19 mouse cellular contexts compared by ENCODE assay signal in the genomic region with DNA sequence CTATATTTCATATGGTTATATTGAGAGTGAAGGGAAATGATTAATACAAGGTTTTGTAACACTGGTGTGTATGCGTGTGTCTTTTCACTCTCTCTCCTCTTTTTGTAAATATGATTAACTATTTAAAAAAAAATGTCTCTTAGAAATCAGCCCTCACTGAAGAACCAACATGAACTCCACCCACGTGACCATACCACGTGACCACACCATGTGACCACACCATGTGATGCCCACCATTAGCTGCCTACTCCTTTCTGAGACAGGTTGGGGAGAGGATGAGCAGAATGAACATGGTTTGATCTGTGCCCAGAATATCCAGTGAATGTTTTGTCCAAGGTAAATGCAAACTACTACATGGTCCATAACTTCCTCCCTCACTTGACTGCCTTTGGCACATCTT.
DNase-seq lines count a peak whose midpoint lies in the region; TF ChIP-seq lines count a peak whose summit lies in the region.
"Had no signal": no experiment of that assay in that cellular context is flagged by ENCODE, and none has a peak within 500 bp of the region (broad histone marks: within the 10 kb centered on the region; RNA-seq: fewer than 3 reads in every experiment).

No protein-coding gene starts in this region.

- intact Hi-C loops in gastrocnemius, postnatal 14 days (cut with DNase I; ENCODE audit: low total_unique reads): no loop called here

- no peak for TF ChIP-seq POLR2A in MEL (IDR thresholded peaks at IDR 0.05; ENCODE audit: control insufficient read depth in 1 of 2, insufficient read depth in 1 of 2, low read depth in 1 of 2, low read length in 2 of 2, poor library complexity in 1 of 2)

- H3K4me3 ChIP-seq in MEL (ENCODE audit: control insufficient read depth in 1 of 2, insufficient read depth in 1 of 2, low read depth in 2 of 2, low read length in 2 of 2): no peak overlapping the region
- H3K4me3 ChIP-seq: embryonic facial prominence, embryonic 12.5 days; forebrain, embryonic 12.5 days; heart, embryonic 13.5 days; hindbrain, embryonic 15.5 days had no signal

- no peaks in the 10 kb centered on the region for H3K4me1 ChIP-seq in MEL (ENCODE audit: control insufficient read depth in 1 of 2, insufficient read depth in 2 of 2, low read length in 2 of 2)
- H3K4me1 ChIP-seq: hindbrain, embryonic 15.5 days had no signal

- peaks cover 0 to 1% of the 10 kb centered on the region in 2 experiments; a peak in 1 of 4 replicates for H3K27me3 ChIP-seq in MEL (ENCODE audit: control insufficient read depth in 1 of 2, insufficient read depth in 2 of 2, low read length in 2 of 2)
- H3K27me3 ChIP-seq: embryonic facial prominence, embryonic 12.5 days; forebrain, embryonic 12.5 days; heart, embryonic 13.5 days; hindbrain, embryonic 15.5 days had no signal

- no peak for TF ChIP-seq RAD21 in MEL (IDR thresholded peaks at IDR 0.05; ENCODE audit: low read depth, low read length)

- DNase-seq in B cell, adult 2 months: peak; percentile 20 to 37
- no peak for DNase-seq in MEL (ENCODE audit: low read depth, low spot score)
- DNase-seq in naive thymus-derived CD4-positive, alpha-beta T cell, adult 2 months (ENCODE audit: low read depth): peak; percentile 13
- DNase-seq in embryo, embryonic 9.5 days (ENCODE audit: extremely low spot score): no peak
- DNase-seq in layer of hippocampus, adult 9-11 months: no peak
- no peak for DNase-seq in gastrocnemius, postnatal 14 days
- DNase-seq: adrenal gland, adult 2 months; adrenal gland, postnatal 25 days; cerebellum, adult 2 months; cerebellum, postnatal 14 days; embryo, embryonic 11 days; gastrocnemius, postnatal 25 days; heart, postnatal 36 days; kidney, adult 11 months had no signal

- no peaks in the 10 kb centered on the region for H3K36me3 ChIP-seq in MEL (ENCODE audit: control insufficient read depth in 1 of 2, insufficient read depth in 2 of 2, low read length in 2 of 2)
- H3K36me3 ChIP-seq: embryonic facial prominence, embryonic 12.5 days; forebrain, embryonic 12.5 days; G1E; hindbrain, embryonic 15.5 days had no signal

- H3K9me3 ChIP-seq in MEL (replicated peaks; ENCODE audit: insufficient read depth, low read length): no peaks in the 10 kb centered on the region
- H3K9me3 ChIP-seq: embryonic facial prominence, embryonic 12.5 days; forebrain, embryonic 12.5 days; G1E; heart, embryonic 13.5 days; hindbrain, embryonic 15.5 days had no signal

- TF ChIP-seq EP300 in MEL (IDR thresholded peaks at IDR 0.05; ENCODE audit: low read depth in 1 of 2, low read length in 2 of 2): no peak

- no peak overlapping the region for H3K27ac ChIP-seq in MEL (ENCODE audit: control insufficient read depth, low read depth, low read length)
- H3K27ac ChIP-seq: embryonic facial prominence, embryonic 12.5 days; forebrain, embryonic 12.5 days; heart, embryonic 13.5 days; hindbrain, embryonic 15.5 days had no signal

- TF ChIP-seq CTCF in MEL (IDR thresholded peaks at IDR 0.05 in 2 of 3, conservative IDR thresholded peaks at IDR 0.05 in 1 of 3; ENCODE audit: control insufficient read depth in 1 of 3, insufficient read depth in 1 of 3, low read depth in 2 of 3, low read length in 3 of 3, poor library complexity in 1 of 3, severe bottlenecking in 1 of 3): no peak

- no peak overlapping the region for H3K9ac ChIP-seq in MEL (ENCODE audit: control insufficient read depth, low read depth, low read length, poor library complexity, severe bottlenecking)
- H3K9ac ChIP-seq: embryonic facial prominence, embryonic 12.5 days; forebrain, embryonic 12.5 days; heart, embryonic 13.5 days; hindbrain, embryonic 15.5 days had no signal

- no peaks in the 10 kb centered on the region for H3K79me2 ChIP-seq in MEL (ENCODE audit: control insufficient read depth, insufficient read depth, low read length, poor library complexity)

TF ChIP-seq in MEL, 35 proteins besides CTCF, POLR2A, EP300 and RAD21:
- TF ChIP-seq MAX (IDR thresholded peaks at IDR 0.05; ENCODE audit: low read length) (peak; percentile 48; the same call in 1 of the 2 replicates), SIN3A (IDR thresholded peaks at IDR 0.05; ENCODE audit: low read length) (no peak), USF1 (IDR thresholded peaks at IDR 0.05; ENCODE audit: low read depth, low read length) (peak; percentile 68), USF2 (IDR thresholded peaks at IDR 0.05; ENCODE audit: borderline replicate concordance in 1 of 2, insufficient read depth in 1 of 2, low read depth in 1 of 2, low read length in 2 of 2) (0 out of 4 replicates have a peak, but pooled peaks of 1 of the 2 experiments have one; percentile 64)

Comparison
In these comparisons a context has a peak if more than half of its experiments do, and no peak if none do; other contexts are left out.
1. DNase-seq: peak in B cell, adult 2 months (2 of 2) and naive thymus-derived CD4-positive, alpha-beta T cell, adult 2 months (single experiment); none in MEL (single experiment), embryo, embryonic 9.5 days (single experiment), layer of hippocampus, adult 9-11 months (single experiment) and gastrocnemius, postnatal 14 days (single experiment).